Mouse (Mus musculus): ENCODE measurements at regions not wholly inside any gene's neighbourhood (a gene's known extent, or its start where the extent isn't known, plus 50 kb on each side); places are given as distances from the start of the nearest gene placed in this dataset.

- 55% methylated on average over 9 of the region's 9 CpGs for WGBS
- no peaks in the 10 kb centered on the region for H3K27me3 ChIP-seq (replicated peaks; ENCODE audit: insufficient read depth, low read length)
- H3K4me1 ChIP-seq (ENCODE audit: insufficient read depth, low read depth, low read length), result no peaks in the 10 kb centered on the region
- no peaks in the 10 kb centered on the region for H3K36me3 ChIP-seq (ENCODE audit: insufficient read depth, low read length)
- H3K9ac ChIP-seq (replicated peaks; ENCODE audit: low read depth), result no peak overlapping the region
- TF ChIP-seq EP300 (IDR thresholded peaks at IDR 0.05), result no peak
- TF ChIP-seq CTCF (IDR thresholded peaks at IDR 0.05), result no peak
- DNase-seq (ENCODE audit: low spot score) (no peak), ATAC-seq (no peak)
- H3K4me2 ChIP-seq (replicated peaks; ENCODE audit: low read depth, low read length), result no peak overlapping the region
- no peaks in the 10 kb centered on the region for H3K9me3 ChIP-seq (ENCODE audit: low read length)
- H3K27ac ChIP-seq (ENCODE audit: low read length), result no peak overlapping the region
- no peak overlapping the region for H3K4me3 ChIP-seq (ENCODE audit: low read depth, low read length)
Observed at GRCm38 (mm10) chr14:60456767-60457166, 83.7 kb downstream of the Amer2 start.

- Histone ChIP-seq H3K9ac (replicated peaks; ENCODE audit: low read depth) (no peak overlapping the region), H3K36me3 (ENCODE audit: insufficient read depth, low read length) (no peaks in the 10 kb centered on the region), H3K9me3 (ENCODE audit: low read length) (no peaks in the 10 kb centered on the region), H3K4me2 (replicated peaks; ENCODE audit: low read depth, low read length) (peak overlapping the region; percentile 55), H3K4me3 (ENCODE audit: low read depth, low read length) (peak overlapping the region; percentile 32), H3K27me3 (replicated peaks; ENCODE audit: insufficient read depth, low read length) (0 out of 2 replicates have a peak, but pooled peaks cover 6% of the 10 kb centered on the region), H3K27ac (ENCODE audit: low read length) (no peak overlapping the region), H3K4me1 (ENCODE audit: insufficient read depth, low read depth, low read length) (peaks cover 8% of the 10 kb centered on the region; the same call in 1 of the 2 replicates)
- under 1% methylated on average over 38 of the region's 38 CpGs for WGBS
- ATAC-seq (peak; percentile 84), DNase-seq (ENCODE audit: low spot score) (peak; percentile 51)
- TF ChIP-seq EP300 (IDR thresholded peaks at IDR 0.05) (no peak), CTCF (IDR thresholded peaks at IDR 0.05) (no peak)
Observed at GRCm38 (mm10) chr14:60484996-60485888, 112.2 kb downstream of the Amer2 start.

- Histone ChIP-seq H3K4me3 (ENCODE audit: low read depth, low read length) (peak overlapping the region; percentile 32; the same call in 1 of the 2 replicates), H3K36me3 (ENCODE audit: insufficient read depth, low read length) (no peaks in the 10 kb centered on the region), H3K4me2 (replicated peaks; ENCODE audit: low read depth, low read length) (peak overlapping the region; percentile 55), H3K9me3 (ENCODE audit: low read length) (no peaks in the 10 kb centered on the region), H3K27ac (ENCODE audit: low read length) (no peak overlapping the region), H3K4me1 (ENCODE audit: insufficient read depth, low read depth, low read length) (peaks cover 8% of the 10 kb centered on the region; the same call in 1 of the 2 replicates), H3K9ac (replicated peaks; ENCODE audit: low read depth) (no peak overlapping the region), H3K27me3 (replicated peaks; ENCODE audit: insufficient read depth, low read length) (0 out of 2 replicates have a peak, but pooled peaks cover 6% of the 10 kb centered on the region)
- DNase-seq (ENCODE audit: low spot score) (peak; percentile 56), ATAC-seq (peak; percentile 76)
- 0% methylated on average over 5 of the region's 5 CpGs for WGBS
- TF ChIP-seq EP300 (IDR thresholded peaks at IDR 0.05), result no peak
- TF ChIP-seq CTCF (IDR thresholded peaks at IDR 0.05), result peak; percentile 37; the same call in 1 of the 2 replicates
Observed at GRCm38 (mm10) chr14:60485889-60486274, 112.8 kb downstream of the Amer2 start.

GRCm38 (mm10) chr14:60486278-60486935 is 113.3 kb downstream of the Amer2 start:
- 2% methylated on average over 9 of the region's 9 CpGs for WGBS
- Histone ChIP-seq H3K36me3 (ENCODE audit: insufficient read depth, low read length) (no peaks in the 10 kb centered on the region), H3K9me3 (ENCODE audit: low read length) (no peaks in the 10 kb centered on the region), H3K4me1 (ENCODE audit: insufficient read depth, low read depth, low read length) (peaks cover 8% of the 10 kb centered on the region; the same call in 1 of the 2 replicates), H3K4me2 (replicated peaks; ENCODE audit: low read depth, low read length) (no peak overlapping the region), H3K27me3 (replicated peaks; ENCODE audit: insufficient read depth, low read length) (0 out of 2 replicates have a peak, but pooled peaks cover 6% of the 10 kb centered on the region), H3K27ac (ENCODE audit: low read length) (no peak overlapping the region), H3K4me3 (ENCODE audit: low read depth, low read length) (0 out of 2 replicates have a peak overlapping the region, but pooled peaks have one; percentile 32), H3K9ac (replicated peaks; ENCODE audit: low read depth) (no peak overlapping the region)
- no peak; the same call in 1 of the 2 replicates for ATAC-seq
- no peak for TF ChIP-seq EP300 (IDR thresholded peaks at IDR 0.05)
- TF ChIP-seq CTCF (IDR thresholded peaks at IDR 0.05), result no peak
- DNase-seq (ENCODE audit: low spot score), result peak; percentile 15

GRCm38 (mm10) chr14:60489111-60489510 is 116.1 kb downstream of the Amer2 start:
- no peak overlapping the region for H3K9ac ChIP-seq (replicated peaks; ENCODE audit: low read depth)
- H3K36me3 ChIP-seq (ENCODE audit: insufficient read depth, low read length), result no peaks in the 10 kb centered on the region
- DNase-seq (ENCODE audit: low spot score) (no peak), ATAC-seq (no peak)
- H3K27ac ChIP-seq (ENCODE audit: low read length), result no peak overlapping the region
- no peak overlapping the region for H3K4me3 ChIP-seq (ENCODE audit: low read depth, low read length)
- H3K27me3 ChIP-seq (replicated peaks; ENCODE audit: insufficient read depth, low read length), result 0 out of 2 replicates have a peak, but pooled peaks cover 6% of the 10 kb centered on the region
- H3K4me2 ChIP-seq (replicated peaks; ENCODE audit: low read depth, low read length), result no peak overlapping the region
- no peaks in the 10 kb centered on the region for H3K9me3 ChIP-seq (ENCODE audit: low read length)
- WGBS, result 76% methylated on average over 4 of the region's 4 CpGs
- no peak for TF ChIP-seq CTCF (IDR thresholded peaks at IDR 0.05)
- TF ChIP-seq EP300 (IDR thresholded peaks at IDR 0.05), result no peak
- peaks cover 8% of the 10 kb centered on the region; the same call in 1 of the 2 replicates for H3K4me1 ChIP-seq (ENCODE audit: insufficient read depth, low read depth, low read length)

- no peaks in the 10 kb centered on the region for H3K27me3 ChIP-seq (replicated peaks; ENCODE audit: insufficient read depth, low read length)
- TF ChIP-seq EP300 (IDR thresholded peaks at IDR 0.05), result no peak
- TF ChIP-seq CTCF (IDR thresholded peaks at IDR 0.05), result no peak
- no peak overlapping the region for H3K4me2 ChIP-seq (replicated peaks; ENCODE audit: low read depth, low read length)
- WGBS, result 84% methylated on average over 2 of the region's 2 CpGs
- no peaks in the 10 kb centered on the region for H3K36me3 ChIP-seq (ENCODE audit: insufficient read depth, low read length)
- no peaks in the 10 kb centered on the region for H3K9me3 ChIP-seq (ENCODE audit: low read length)
- H3K9ac ChIP-seq (replicated peaks; ENCODE audit: low read depth), result no peak overlapping the region
- ATAC-seq (no peak), DNase-seq (ENCODE audit: low spot score) (no peak)
- H3K27ac ChIP-seq (ENCODE audit: low read length), result no peak overlapping the region
- no peak overlapping the region for H3K4me3 ChIP-seq (ENCODE audit: low read depth, low read length)
- peaks cover 1% of the 10 kb centered on the region; the same call in 1 of the 2 replicates for H3K4me1 ChIP-seq (ENCODE audit: insufficient read depth, low read depth, low read length)
Observed at GRCm38 (mm10) chr14:60490886-60491285, 117.8 kb downstream of the Amer2 start.

All from lung, postnatal 0 days (tissue).